9 mouse cellular contexts compared by ENCODE assay signal in the genomic region with DNA sequence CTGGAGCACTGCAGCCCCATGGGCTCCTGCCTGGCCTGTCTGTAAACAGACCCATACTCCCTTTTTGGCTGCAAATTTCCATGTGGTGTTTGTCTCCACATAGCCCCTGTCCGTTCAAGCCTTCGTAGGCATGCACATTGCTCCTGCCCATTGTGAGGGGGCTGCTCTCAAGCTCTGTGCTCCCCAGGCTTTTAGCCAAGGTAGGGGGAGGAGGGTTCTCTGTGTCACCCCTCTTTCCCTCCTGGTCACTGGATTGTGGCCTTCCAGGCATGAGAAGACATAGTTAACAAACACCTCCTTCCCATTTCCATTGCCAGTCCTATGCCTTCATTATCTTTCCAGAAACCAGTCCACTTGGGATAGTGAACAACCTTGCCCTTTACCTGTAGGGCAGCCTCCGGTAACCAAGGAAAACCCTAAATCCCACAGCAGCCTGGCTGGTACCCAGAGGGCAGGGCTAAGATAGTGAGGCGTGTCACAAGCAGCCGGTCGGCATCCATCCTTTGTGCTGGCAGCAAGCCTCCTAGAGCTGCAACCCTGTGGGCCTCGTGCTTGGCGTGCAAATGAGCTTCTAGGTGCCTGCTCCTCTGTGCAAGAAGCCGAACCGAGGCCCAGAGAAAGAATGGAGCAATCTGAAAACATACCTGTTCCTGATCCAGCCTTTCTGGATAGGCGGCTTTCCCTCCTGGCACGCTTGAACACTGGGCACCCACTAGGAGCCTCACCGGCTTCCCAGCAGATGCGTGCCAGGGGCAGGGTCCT.
DNase-seq lines count a peak whose midpoint lies in the region; ATAC-seq lines count a peak whose summit lies in the region.
"Had no signal": no experiment of that assay in that cellular context is flagged by ENCODE, and none has a peak within 500 bp of the region (broad histone marks: within the 10 kb centered on the region; RNA-seq: fewer than 3 reads in every experiment).

No protein-coding gene starts in this region.

- 63% methylated on average over 14 of the region's 14 CpGs for WGBS in heart, embryonic 12.5 days
- 78% methylated on average over 14 of the region's 14 CpGs for WGBS in macrophage (ENCODE audit: missing documents)

- peak overlapping the region; percentile 18; the same call in 1 of the 2 replicates for H3K4me2 ChIP-seq in heart, embryonic 12.5 days
- H3K4me2 ChIP-seq: lung, embryonic 15.5 days had no signal

- intact Hi-C loops in left cerebral cortex, postnatal 36 days (cut with DNase I) = no loop called here

- peaks cover 96% of the 10 kb centered on the region for H3K4me1 ChIP-seq in heart, embryonic 12.5 days (replicated peaks)

- H3K36me3 ChIP-seq in heart, embryonic 12.5 days = peaks cover 33% of the 10 kb centered on the region
- peaks cover 23% of the 10 kb centered on the region for H3K36me3 ChIP-seq in macrophage (ENCODE audit: inconsistent target)

- peak overlapping the region; percentile 1; the same call in 1 of the 2 replicates for H3K9ac ChIP-seq in heart, embryonic 12.5 days
- H3K9ac ChIP-seq: lung, embryonic 15.5 days had no signal

- H3K4me3 ChIP-seq in heart, embryonic 12.5 days = no peak overlapping the region
- H3K4me3 ChIP-seq in macrophage (ENCODE audit: inconsistent target) = no peak overlapping the region
- H3K4me3 ChIP-seq: lung, embryonic 15.5 days had no signal

- H3K27me3 ChIP-seq in heart, embryonic 12.5 days (replicated peaks) = no peaks in the 10 kb centered on the region
- H3K27me3 ChIP-seq: lung, embryonic 15.5 days had no signal

- peaks cover 93% of the 10 kb centered on the region for H3K79me2 ChIP-seq in macrophage (ENCODE audit: inconsistent target)

- peak; percentile 48 to 55 for DNase-seq in left cerebral cortex, adult 18-20 months (ENCODE audit: low spot score in 2 of 2)
- no peak for DNase-seq in left cerebral cortex, postnatal 36 days (ENCODE audit: low spot score in 2 of 2)
- peak; percentile 77 for DNase-seq in cerebellum, adult 9-11 months
- no peak for DNase-seq in testis, postnatal 10 days (ENCODE audit: low spot score)
- no peak for DNase-seq in ovary, postnatal 14 days (ENCODE audit: low spot score)
- DNase-seq in frontal cortex, postnatal 10 days (ENCODE audit: low spot score in 2 of 2) = no peak

- no peaks in the 10 kb centered on the region for H3K9me3 ChIP-seq in heart, embryonic 12.5 days (replicated peaks)
- H3K9me3 ChIP-seq: lung, embryonic 15.5 days had no signal

- peak overlapping the region; percentile 87 for H3K27ac ChIP-seq in heart, embryonic 12.5 days (ENCODE audit: poor library complexity, severe bottlenecking)
- H3K27ac ChIP-seq in macrophage = peak overlapping the region; percentile 67
- H3K27ac ChIP-seq: lung, embryonic 15.5 days had no signal

- ATAC-seq in heart, embryonic 12.5 days (ENCODE audit: insufficient number of reproducible peaks, low FRiP score) = no peak

Comparison
In these comparisons a context has a peak if more than half of its experiments do, and no peak if none do; other contexts are left out.
1. DNase-seq: peak in left cerebral cortex, adult 18-20 months (2 of 2) and cerebellum, adult 9-11 months (single experiment); none in left cerebral cortex, postnatal 36 days (0 of 2), testis, postnatal 10 days (single experiment), ovary, postnatal 14 days (single experiment) and frontal cortex, postnatal 10 days (0 of 2).